Mouse (Mus musculus) T-helper 17 cell (primary cell): ENCODE results near the gene Tekt5.

ENCODE experiments used
- in situ Hi-C, 2 experiments: fragments of 300-600 bp; cut with MboI, MseI; formaldehyde crosslinking; loops; 1 replicate in 1 of 2; 2 replicates in 1 of 2; pipeline ENCODE4 v1.15.1; 2025; ENCODE audit warnings: high pct_unique_total_duplicates in 2 of 2

Gene Tekt5

GRCm38 (mm10) chr16:10337422-10338197 is 57.7 kb downstream of the Tekt5 start:
- in situ Hi-C loops = no loop called here

- in situ Hi-C loops = no loop called here
Observed at GRCm38 (mm10) chr16:10336454-10337421, 58.6 kb downstream of the Tekt5 start.

DNA sequence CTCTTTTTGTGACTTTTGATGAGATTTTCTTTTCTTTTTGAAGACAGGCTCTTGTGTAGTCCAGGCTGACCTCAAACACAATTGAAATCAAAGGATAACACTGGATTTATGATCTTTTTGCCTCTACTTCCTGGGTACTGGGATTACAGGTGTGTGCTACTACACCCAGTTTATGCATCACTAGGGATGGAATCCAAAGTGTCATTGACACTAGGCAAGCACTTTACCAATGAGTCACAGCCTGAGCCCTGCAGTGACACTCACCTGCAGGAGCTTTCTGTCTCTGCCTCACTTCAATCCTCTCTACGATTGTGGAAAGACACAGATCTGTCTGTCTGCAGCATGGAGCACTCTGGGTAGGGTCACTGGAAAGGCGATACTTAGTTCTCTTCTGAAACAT is 59.3 kb downstream of the Tekt5 start:
- in situ Hi-C loops = no loop called here

GRCm38 (mm10) chr16:10332732-10333131 is 62.6 kb downstream of the Tekt5 start:
- in situ Hi-C loops = no loop called here

DNA sequence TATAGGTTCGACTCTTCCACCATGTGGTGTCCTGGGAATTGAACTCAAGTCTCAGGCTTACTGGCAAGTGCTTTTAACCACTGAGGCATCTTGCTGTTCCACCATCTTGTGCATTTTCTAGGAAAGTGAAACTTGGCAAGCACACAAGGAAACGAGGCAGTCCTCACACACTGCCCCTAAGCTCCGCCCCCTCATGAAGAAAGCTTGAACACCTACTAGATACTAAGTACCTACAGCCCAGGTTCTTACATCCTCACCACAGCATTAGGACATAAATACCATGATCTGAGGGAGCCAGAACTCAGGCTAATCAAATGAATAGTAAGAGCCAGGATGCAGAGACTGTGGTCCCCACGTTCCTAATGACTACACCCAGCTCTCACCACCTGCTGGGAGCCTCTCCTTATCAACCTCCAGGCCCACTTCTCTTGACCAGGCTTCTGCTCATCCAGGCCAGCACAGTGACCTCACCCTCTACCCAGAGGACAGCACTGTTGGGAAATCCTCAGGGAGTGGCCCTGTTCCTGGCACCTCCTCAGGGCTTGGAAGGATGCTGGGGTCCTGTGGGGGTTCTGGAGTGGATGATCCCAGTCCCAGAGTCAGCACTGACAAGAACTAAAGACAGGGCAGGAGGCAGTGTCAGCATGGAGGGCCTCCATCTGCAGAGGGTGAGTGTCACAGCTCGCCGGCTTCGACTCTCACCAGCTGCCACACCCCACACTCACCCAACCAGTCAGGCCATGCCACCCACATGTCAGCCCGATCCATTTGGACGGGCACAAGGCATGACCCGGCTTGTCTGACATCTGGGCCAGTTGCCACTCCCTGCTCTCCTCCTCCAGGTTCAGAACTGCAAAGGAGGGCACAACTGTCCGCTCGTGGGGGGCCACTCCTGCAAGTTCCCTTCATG is 64.4 kb downstream of the Tekt5 start:
- in situ Hi-C loops = no loop called here

- in situ Hi-C loops = loop anchor here in 1 of 2 experiments (10.0 kb wide), 1 partner anchor 1913 kb away; no protein-coding TSS in a partner anchor
Observed at GRCm38 (mm10) chr16:10327563-10328333, 67.5 kb downstream of the Tekt5 start.

DNA sequence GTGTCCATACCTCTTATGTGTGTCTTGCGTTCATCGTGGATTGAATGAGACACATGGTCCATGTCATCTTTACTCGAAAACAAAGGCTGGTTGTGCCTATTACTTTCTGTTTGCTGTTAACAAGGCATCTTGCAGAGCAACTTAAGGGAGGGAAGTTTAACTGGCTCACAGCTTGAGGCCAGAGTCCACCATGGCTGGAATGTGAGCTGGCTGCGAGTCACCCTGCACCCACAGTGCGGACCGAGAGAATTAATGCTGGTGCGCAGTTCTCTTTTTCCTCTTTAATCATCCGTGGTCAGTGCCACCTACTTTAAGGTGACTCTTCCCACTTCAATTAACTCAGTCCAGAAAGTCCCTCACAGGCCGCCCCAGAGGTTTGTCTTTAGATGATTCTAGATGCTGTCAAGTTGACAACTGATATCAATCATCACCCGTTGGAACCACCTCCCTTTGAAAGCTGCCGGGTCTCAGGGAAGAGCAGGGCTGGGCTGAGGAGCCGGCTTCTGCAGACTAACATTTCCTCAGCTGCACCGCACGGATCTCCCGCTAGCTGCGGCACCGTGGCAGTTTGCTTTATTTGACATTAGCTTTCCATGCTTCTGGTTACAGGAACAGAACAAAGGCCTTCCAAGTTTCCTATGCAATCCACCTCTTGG is 75.2 kb downstream of the Tekt5 start:
- in situ Hi-C loops = loop anchor here in 1 of 2 experiments (10.0 kb wide), 1 partner anchor 1905 kb away; no protein-coding TSS in a partner anchor

GRCm38 (mm10) chr16:10317197-10317544 is 78.1 kb downstream of the Tekt5 start:
- in situ Hi-C loops = no loop called here

DNA sequence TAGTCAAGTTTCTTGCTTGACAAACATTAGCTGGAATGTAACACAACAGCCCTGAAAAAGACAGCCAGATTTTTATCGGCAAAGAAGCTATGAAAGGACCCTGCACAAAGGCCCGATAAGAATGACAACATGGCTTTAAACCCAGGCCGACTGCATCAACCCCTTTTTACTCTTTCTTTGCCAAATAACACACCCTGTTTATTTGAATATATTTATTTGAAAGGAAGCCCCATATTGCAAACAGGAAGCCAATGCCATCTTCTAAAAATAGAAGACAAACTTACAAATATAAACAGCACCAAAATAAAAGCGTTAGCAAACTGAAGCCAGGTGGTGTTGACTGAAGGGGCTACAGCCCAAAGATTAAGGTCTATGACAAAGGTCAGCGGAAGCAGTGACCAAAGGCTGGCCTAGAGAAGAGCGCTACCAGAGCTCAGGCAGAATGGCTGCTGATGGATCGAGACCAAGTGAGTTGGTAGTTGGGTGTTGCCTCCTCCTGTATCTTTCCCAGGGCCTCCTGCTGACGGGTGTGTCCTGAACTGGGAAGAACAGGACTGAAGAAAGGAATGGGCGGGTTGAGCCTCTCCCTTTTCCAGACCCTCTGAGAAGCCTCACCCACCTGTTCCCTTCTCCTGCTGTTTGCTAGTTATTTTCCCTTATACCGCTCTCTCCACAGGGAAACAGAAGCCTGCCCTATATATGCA is 78.6 kb downstream of the Tekt5 start:
- in situ Hi-C loops = no loop called here

GRCm38 (mm10) chr16:10313646-10314088 is 81.6 kb downstream of the Tekt5 start, which contains the start of gene Emp2:
TSS of gene Emp2 (minus strand) at chr16:10313968.
- in situ Hi-C loops = loop anchor here in 1 of 2 experiments (5.0 kb wide), 1 partner anchor 51 kb away; no protein-coding TSS in a partner anchor

- in situ Hi-C loops = loop anchor here in 1 of 2 experiments (5.0 kb wide), 1 partner anchor 51 kb away; no protein-coding TSS in a partner anchor
Observed at GRCm38 (mm10) chr16:10313226-10313625, 82.1 kb downstream of the Tekt5 start.

DNA sequence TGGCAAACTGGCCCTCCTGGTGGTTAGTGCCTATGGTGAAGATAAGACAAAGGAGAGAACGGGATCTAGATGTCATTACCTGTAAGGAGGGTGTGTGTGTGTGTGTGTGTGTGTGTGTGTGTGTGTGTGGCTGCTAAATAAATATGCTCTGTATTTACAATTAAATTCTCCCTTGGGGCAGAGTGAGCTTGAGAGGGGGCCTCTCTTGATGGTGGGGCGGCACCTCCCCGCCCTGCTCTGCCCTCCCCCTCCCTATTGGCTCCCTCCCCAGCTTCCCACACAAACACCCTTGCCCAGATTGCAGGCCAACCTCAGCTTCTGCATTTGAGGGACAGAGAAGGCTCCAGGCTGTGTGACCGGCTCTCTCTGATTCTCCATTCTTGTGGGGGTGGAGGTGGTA is 83.3 kb downstream of the Tekt5 start:
- in situ Hi-C loops = loop anchor here in 1 of 2 experiments (5.0 kb wide), 1 partner anchor 50 kb away; no protein-coding TSS in a partner anchor

GRCm38 (mm10) chr16:10311086-10311485 is 84.2 kb downstream of the Tekt5 start:
- in situ Hi-C loops = loop anchor here in 1 of 2 experiments (5.0 kb wide), 1 partner anchor 49 kb away; no protein-coding TSS in a partner anchor

GRCm38 (mm10) chr16:10310507-10310906 is 84.8 kb downstream of the Tekt5 start:
- in situ Hi-C loops = loop anchor here in 1 of 2 experiments (5.0 kb wide), 1 partner anchor 48 kb away; no protein-coding TSS in a partner anchor
